Mouse (Mus musculus): ENCODE measurements around the gene Spn. TPM values are rescaled to one million over a fixed set of nuclear protein-coding genes. Genes with fewer than 3 reads are reported as not detected.
A peak's percentile ranks its signal among the peaks of the same experiment; 100 is the strongest.
"Not testable (repeated sequence)": the region's sequence is repeated elsewhere in the genome, so short reads cannot be mapped to it uniquely, and the experiment has no call there.

The Spn gene
- polyA plus RNA-seq, 1 experiment: 1.5 TPM

DNA sequence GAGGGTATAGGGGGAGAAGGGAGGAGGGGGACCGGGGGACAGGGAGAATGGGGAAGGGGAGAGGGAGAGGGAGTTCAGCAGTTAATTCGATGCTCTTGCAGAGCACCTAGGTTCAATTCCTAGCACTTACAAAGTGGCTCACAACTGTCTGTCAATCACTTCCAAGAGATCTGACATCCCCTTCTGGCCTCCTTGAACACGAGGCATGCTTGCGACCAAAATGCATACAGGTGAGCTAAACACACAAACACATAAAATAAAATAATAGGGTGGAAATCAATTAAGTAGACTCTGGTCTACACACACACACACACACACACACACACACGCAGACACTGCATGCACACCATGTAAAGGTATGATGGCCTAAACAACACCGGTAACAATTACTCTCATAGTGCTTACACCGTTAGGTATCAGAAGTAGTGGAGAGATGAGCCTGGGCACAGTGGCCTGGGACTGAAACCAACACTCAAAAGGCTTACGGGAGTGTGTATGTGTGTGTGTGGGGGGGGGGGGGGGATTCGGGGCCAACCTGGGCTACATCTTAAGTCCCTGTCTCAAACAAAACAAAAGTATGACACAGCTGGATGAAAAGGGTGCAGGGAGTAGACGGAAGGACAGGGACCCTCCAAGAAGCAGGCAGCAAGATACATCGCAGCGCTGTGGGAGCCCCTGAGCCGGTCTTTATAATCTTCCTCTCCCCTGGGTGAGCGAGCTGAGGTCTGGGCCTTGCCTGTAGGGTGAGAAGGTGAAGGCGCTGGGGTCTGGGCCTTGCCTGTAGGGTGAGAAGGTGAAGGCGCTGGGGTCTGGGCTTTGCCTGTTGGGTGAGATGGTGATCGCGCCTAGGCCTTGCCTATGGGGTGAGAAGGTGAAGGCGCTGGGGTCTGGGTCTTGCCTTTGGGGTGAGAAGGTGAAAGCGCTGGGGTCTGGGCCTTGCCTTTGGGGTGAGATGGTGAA is 47.2 kb downstream of the Spn start:
- Histone ChIP-seq H3K9ac (ENCODE audit: low read depth, poor library complexity, severe bottlenecking) (peak overlapping the region; percentile 39), H3K4me1 (ENCODE audit: control insufficient read depth, insufficient read depth, low read length) (no peaks in the 10 kb centered on the region), H3K4me3 (ENCODE audit: low read depth, low read length) (peak overlapping the region; percentile 64), H3K36me3 (ENCODE audit: control insufficient read depth, insufficient read depth, low read length, poor library complexity, severe bottlenecking) (no peaks in the 10 kb centered on the region), H3K27me3 (ENCODE audit: control insufficient read depth, insufficient read depth, low read length, poor library complexity, severe bottlenecking) (no peaks in the 10 kb centered on the region), H3K9me3 (replicated peaks; ENCODE audit: control insufficient read depth, insufficient read depth, low read length, poor library complexity, severe bottlenecking) (no peaks in the 10 kb centered on the region), H3K27ac (ENCODE audit: insufficient read depth, low read length) (peak overlapping the region; percentile 10)
- no peak for TF ChIP-seq EP300 (IDR thresholded peaks at IDR 0.05; ENCODE audit: insufficient read depth, low read depth, low read length)
- TF ChIP-seq POLR2A (IDR thresholded peaks at IDR 0.05; ENCODE audit: insufficient read depth, low read length): no peak
- no peak for TF ChIP-seq CTCF (IDR thresholded peaks at IDR 0.05; ENCODE audit: low read depth, low read length)

DNA sequence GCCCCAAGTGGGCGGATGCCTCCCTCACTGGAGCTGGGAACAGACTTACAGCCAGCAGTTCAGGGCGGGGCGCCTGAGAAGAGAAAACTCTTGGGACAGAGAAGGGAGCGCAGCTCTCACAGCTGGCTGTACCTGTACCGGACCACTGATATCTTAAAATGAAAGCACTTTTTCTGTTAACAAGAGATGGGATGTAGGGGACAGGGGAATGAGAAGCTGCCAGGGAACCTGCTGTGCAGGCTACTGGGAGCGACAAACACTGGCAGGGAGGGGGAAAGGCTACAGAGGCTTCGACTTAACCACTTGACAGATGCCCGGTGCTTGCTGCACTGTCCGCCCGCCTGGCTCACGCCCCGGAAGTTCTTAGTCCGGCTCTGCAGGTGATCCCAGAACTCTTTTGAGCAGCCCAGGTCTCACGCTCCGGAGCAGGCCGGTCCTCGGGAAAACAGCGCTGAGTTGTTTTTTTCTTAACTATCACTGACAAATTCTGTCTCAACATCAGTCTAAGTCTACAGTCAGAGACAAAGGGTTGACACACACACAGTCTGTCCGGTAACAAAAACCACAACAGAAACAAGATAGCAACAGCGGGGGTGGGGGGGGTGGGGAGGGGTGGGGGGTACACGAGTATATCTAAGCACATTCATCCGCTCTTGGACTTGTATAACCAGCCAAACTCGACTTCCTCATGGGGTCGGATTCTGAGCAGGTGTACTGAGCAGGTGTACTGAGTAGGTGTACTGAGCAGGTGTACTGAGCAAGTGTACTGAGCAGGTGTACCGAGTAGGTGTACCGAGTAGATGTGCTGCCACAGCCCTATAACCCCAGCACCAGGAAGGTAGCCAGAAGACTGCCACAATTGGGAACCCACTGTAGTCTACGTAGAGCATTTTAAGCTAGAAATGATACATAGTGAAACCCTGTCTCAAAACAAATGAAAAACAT is 48.5 kb downstream of the Spn start:
- Histone ChIP-seq H3K4me3 (ENCODE audit: low read depth, low read length) (peak overlapping the region; percentile 50), H3K9me3 (replicated peaks; ENCODE audit: control insufficient read depth, insufficient read depth, low read length, poor library complexity, severe bottlenecking) (no peaks in the 10 kb centered on the region), H3K9ac (ENCODE audit: low read depth, poor library complexity, severe bottlenecking) (peak overlapping the region; percentile 42; the same call in 1 of the 2 replicates), H3K36me3 (ENCODE audit: control insufficient read depth, insufficient read depth, low read length, poor library complexity, severe bottlenecking) (no peaks in the 10 kb centered on the region), H3K27me3 (ENCODE audit: control insufficient read depth, insufficient read depth, low read length, poor library complexity, severe bottlenecking) (no peaks in the 10 kb centered on the region), H3K27ac (ENCODE audit: insufficient read depth, low read length) (peak overlapping the region; percentile 47), H3K4me1 (ENCODE audit: control insufficient read depth, insufficient read depth, low read length) (no peaks in the 10 kb centered on the region)
- TF ChIP-seq CTCF (IDR thresholded peaks at IDR 0.05; ENCODE audit: low read depth, low read length) (no peak), POLR2A (IDR thresholded peaks at IDR 0.05; ENCODE audit: insufficient read depth, low read length) (no peak), EP300 (IDR thresholded peaks at IDR 0.05; ENCODE audit: insufficient read depth, low read depth, low read length) (0 out of 2 replicates have a peak, but pooled peaks have one; percentile 16)

DNA sequence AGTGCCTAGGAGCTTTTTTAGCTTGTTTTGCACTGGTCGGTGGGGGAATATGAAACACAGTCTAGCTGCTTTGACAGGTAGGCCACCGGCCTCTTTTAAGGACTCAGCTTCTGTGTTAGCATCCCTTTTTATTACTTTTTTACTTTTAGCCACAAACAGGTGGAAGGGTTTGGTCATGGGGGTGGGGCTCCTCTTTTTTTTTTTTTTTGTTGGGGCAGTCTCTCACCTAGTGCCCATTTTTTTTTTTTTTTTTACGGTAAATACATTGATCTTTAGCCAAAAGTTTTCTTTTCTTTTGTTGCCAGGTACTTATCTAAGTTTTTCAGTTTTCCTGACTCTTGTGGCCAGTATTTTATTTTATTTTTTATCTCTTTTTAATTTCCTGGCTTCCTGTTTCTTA is 49.5 kb downstream of the Spn start:
- H3K4me3 ChIP-seq (ENCODE audit: low read depth, low read length): no peak overlapping the region
- H3K9me3 ChIP-seq (replicated peaks; ENCODE audit: control insufficient read depth, insufficient read depth, low read length, poor library complexity, severe bottlenecking): no peaks in the 10 kb centered on the region
- H3K27me3 ChIP-seq (ENCODE audit: control insufficient read depth, insufficient read depth, low read length, poor library complexity, severe bottlenecking): no peaks in the 10 kb centered on the region
- H3K4me1 ChIP-seq (ENCODE audit: control insufficient read depth, insufficient read depth, low read length): no peaks in the 10 kb centered on the region
- no peaks in the 10 kb centered on the region for H3K36me3 ChIP-seq (ENCODE audit: control insufficient read depth, insufficient read depth, low read length, poor library complexity, severe bottlenecking)
- no peak overlapping the region for H3K9ac ChIP-seq (ENCODE audit: low read depth, poor library complexity, severe bottlenecking)
- no peak overlapping the region for H3K27ac ChIP-seq (ENCODE audit: insufficient read depth, low read length)
- TF ChIP-seq EP300 (IDR thresholded peaks at IDR 0.05; ENCODE audit: insufficient read depth, low read depth, low read length): no peak

- H3K36me3 ChIP-seq (ENCODE audit: control insufficient read depth, insufficient read depth, low read length, poor library complexity, severe bottlenecking); H3K27me3 ChIP-seq (ENCODE audit: control insufficient read depth, insufficient read depth, low read length, poor library complexity, severe bottlenecking); H3K4me3 ChIP-seq (ENCODE audit: low read depth, low read length); H3K9me3 ChIP-seq (replicated peaks; ENCODE audit: control insufficient read depth, insufficient read depth, low read length, poor library complexity, severe bottlenecking); H3K4me1 ChIP-seq (ENCODE audit: control insufficient read depth, insufficient read depth, low read length); H3K27ac ChIP-seq (ENCODE audit: insufficient read depth, low read length); H3K9ac ChIP-seq (ENCODE audit: low read depth, poor library complexity, severe bottlenecking): not testable (repeated sequence)
These were observed 50.2 kb downstream of the Spn start, which contains the start of gene Zg16 for GRCm38 (mm10) chr7:127087278-127088010. Gene Zg16 (minus strand): TSS chr7:127087328.

GRCm38 (mm10) chr7:127085751-127086150 is 51.9 kb downstream of the Spn start:
- H3K9ac ChIP-seq (ENCODE audit: low read depth, poor library complexity, severe bottlenecking); H3K27me3 ChIP-seq (ENCODE audit: control insufficient read depth, insufficient read depth, low read length, poor library complexity, severe bottlenecking); H3K4me1 ChIP-seq (ENCODE audit: control insufficient read depth, insufficient read depth, low read length); H3K4me3 ChIP-seq (ENCODE audit: low read depth, low read length); H3K9me3 ChIP-seq (replicated peaks; ENCODE audit: control insufficient read depth, insufficient read depth, low read length, poor library complexity, severe bottlenecking); H3K36me3 ChIP-seq (ENCODE audit: control insufficient read depth, insufficient read depth, low read length, poor library complexity, severe bottlenecking); H3K27ac ChIP-seq (ENCODE audit: insufficient read depth, low read length): not testable (repeated sequence)
